Mouse (Mus musculus) small intestine, adult 10 weeks (tissue): ENCODE results near the gene E330034G19Rik. TPM values are rescaled to one million over a fixed set of nuclear protein-coding genes. Genes with fewer than 3 reads are reported as not detected.

Source experiments
- polyA plus RNA-seq: library from polyadenylated mRNA; stranded (reverse); fragments of 350-450 nt; fragmentation: Illumina TruSeq; extraction: RNeasy Lipid Tissue Mini Kit (QIAGEN cat#74804); gene quantifications from one replicate; pipeline ENCODE4 v1.2.3, GENCODE M21; 2014; ENCODE audit warnings: low replicate concordance

The E330034G19Rik gene
- not detected for polyA plus RNA-seq

DNA sequence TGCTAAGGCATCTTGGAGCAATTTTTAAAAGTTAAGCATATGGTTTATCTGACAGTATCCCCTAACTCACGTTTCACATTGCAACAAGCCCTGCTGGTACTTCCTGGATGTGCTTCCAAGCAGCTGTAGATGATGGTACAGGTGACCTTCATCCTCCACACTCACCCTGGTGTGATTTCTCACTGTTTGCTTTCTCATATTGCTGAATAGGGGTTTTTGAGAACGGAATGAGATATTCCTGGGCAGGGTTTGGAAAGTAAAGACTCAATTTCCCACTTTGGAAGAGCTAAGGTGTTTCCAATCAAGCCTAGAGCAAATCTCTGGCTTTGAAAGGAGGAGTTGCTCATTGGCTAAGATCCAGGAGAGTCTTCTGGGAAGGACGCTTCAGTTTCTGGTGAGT, at the start of gene E330034G19Rik:
E330034G19Rik (plus strand) TSS at position 301 of the 400 bp plus-strand sequence.

DNA sequence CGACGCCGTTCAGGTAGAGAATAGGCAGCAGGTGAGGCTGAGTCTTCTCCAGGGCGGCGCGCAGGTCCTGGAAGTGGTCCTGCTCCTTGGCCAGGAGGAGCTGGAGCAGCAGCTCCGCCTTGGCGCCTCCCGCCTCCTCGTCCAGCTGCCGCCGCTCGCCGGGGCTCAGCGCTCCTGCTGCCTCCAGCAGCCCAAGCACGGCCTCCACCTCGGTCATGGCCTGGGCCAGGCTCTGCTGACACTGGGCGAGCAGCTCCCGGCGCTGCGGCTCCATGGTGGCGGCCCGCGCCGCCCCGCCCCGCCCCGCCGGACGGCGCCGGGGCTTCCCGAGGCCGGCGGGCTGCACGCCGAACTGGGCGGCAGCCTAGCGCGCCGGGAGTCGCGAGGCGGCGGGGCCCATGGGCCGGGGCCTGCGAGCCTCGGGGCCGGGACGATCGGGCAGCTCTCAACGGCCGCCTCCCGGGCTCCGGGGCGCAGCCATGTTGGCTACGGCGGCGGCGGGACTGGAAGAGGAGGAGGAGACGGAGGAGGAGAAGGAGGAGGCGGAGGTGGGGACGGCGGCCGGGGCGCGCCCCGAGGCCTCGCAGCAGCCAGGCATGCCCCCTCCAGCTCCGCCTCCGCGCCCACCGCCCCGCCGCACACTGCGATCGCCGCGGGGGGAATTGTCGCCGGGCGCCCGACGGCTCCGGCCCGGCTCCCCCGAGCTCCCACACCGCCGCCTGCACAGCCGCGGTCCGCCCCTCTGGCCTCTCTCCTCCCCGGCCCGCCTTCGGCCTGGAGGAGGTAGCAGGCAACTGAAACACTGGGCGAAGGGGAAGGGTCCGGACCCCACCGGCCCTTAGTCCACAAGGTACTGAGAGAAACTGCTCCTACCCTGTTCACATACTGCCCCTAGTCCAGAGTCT, 47.6 kb upstream of the E330034G19Rik start, which contains the start of gene Dlg5:
Dlg5 (minus strand) TSS at position 744 of the 905 bp plus-strand sequence.

Other genes starting within 250 kb of the E330034G19Rik start
- 9.8 TPM for gene Dlg5, start 47.3 kb upstream of the E330034G19Rik start, polyA plus RNA-seq
- 2.4 TPM for gene Polr3a, start 193.8 kb downstream of the E330034G19Rik start, polyA plus RNA-seq
- 5,335 TPM for gene Rps24, start 193.9 kb downstream of the E330034G19Rik start, polyA plus RNA-seq